Mouse (Mus musculus) liver, embryonic 14.5 days (tissue): Measurements from ENCODE around the gene Wfdc21.
A peak's percentile ranks its signal among the peaks of the same experiment; 100 is the strongest.

Source experiments
- CTCF ChIP-seq: IDR thresholded peaks from 2 replicates; pipeline ENCODE4 v1.5.1; 2016; ENCODE audit warnings: antibody characterized with exemption, low read depth, control low read depth
- EP300 ChIP-seq: IDR thresholded peaks from 2 replicates; pipeline ENCODE4 v1.6.1; 2016; ENCODE audit warnings: antibody characterized with exemption, low read depth

- TF ChIP-seq CTCF (0 out of 2 replicates have a peak, but pooled peaks have one; percentile 8), EP300 (no peak)
Observed at GRCm38 (mm10) chr11:83753581-83754181, 6.9 kb downstream of the Wfdc21 start, which contains the start of gene Heatr6.
